Mouse (Mus musculus): ENCODE measurements at regions not wholly inside any gene's neighbourhood (a gene's known extent, or its start where the extent isn't known, plus 50 kb on each side); places are given as distances from the start of the nearest gene placed in this dataset.

DNA sequence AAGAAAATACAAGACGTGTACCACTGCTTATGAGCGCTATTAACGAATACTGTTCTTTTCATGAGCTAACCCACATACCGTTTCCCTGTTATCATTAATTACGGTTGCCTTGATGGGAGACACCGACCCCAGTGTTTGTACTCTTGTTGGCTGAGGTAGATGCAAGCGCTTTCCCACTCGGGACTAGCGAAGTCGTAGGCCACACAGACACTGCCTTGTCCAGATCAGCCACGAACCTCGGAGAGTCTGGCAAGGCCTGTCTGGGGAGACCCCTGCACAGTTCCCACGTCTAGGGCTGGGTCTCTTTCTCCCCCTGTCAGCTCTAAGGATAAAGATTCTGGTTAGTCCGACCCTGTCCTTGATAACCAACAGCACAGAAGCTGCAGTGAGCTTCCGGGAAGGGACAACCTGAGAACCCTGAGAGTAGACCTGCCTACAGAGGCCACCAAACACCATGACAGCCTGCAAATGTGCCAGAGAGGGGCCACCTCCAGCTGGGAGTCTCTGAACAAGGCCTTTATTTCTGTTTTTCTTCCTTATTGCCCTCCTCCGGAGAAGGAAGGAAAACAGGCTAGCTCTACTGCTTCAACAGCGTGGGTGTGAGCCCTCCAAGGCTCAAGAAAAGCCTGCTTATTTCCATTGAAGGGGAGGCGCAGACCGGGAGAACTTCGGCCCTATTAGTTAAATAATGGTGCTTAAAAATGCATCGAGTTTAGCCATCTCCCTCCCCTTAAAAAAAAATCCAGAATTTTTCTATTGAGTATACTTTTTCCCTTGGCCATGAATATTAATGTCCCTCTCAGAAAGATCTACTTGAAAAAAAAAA, 209.8 kb downstream of the Gm26897 start:
- TF ChIP-seq CTCF (IDR thresholded peaks at IDR 0.05; ENCODE audit: low read depth, low read length), result no peak
- no peak for TF ChIP-seq POLR2A (IDR thresholded peaks at IDR 0.05; ENCODE audit: borderline replicate concordance, low read depth, low read length)

Measured in bone marrow macrophage, adult 2 months (primary cell).